Mouse (Mus musculus): ENCODE measurements at regions not wholly inside any gene's neighbourhood (a gene's known extent, or its start where the extent isn't known, plus 50 kb on each side); places are given as distances from the start of the nearest gene placed in this dataset.

- 91% methylated on average over 3 of the region's 3 CpGs for WGBS
- ATAC-seq = no peak
- no peaks in the 10 kb centered on the region for H3K4me1 ChIP-seq (ENCODE audit: insufficient read depth, low read length)
- no peak overlapping the region for H3K4me3 ChIP-seq (ENCODE audit: low read length)
- H3K9ac ChIP-seq (replicated peaks; ENCODE audit: low read length) = no peak overlapping the region
- no peaks in the 10 kb centered on the region for H3K36me3 ChIP-seq (ENCODE audit: insufficient read depth, low read length)
- no peak overlapping the region for H3K27ac ChIP-seq
- TF ChIP-seq CTCF (IDR thresholded peaks at IDR 0.05; ENCODE audit: low read depth) = no peak
- no peak for DNase-seq (ENCODE audit: low spot score)
- no peak overlapping the region for H3K4me2 ChIP-seq (ENCODE audit: low read depth, low read length)
- no peaks in the 10 kb centered on the region for H3K9me3 ChIP-seq (ENCODE audit: low read length)
- H3K27me3 ChIP-seq (ENCODE audit: insufficient read depth, low read length) = no peaks in the 10 kb centered on the region
Measured at GRCm38 (mm10) chr15:29026219-29026618, 822.7 kb downstream of the Dnah5 start.

- Histone ChIP-seq H3K9ac (replicated peaks; ENCODE audit: low read length) (no peak overlapping the region), H3K4me1 (ENCODE audit: insufficient read depth, low read length) (no peaks in the 10 kb centered on the region), H3K27ac (no peak overlapping the region), H3K36me3 (ENCODE audit: insufficient read depth, low read length) (no peaks in the 10 kb centered on the region), H3K4me2 (ENCODE audit: low read depth, low read length) (no peak overlapping the region), H3K9me3 (ENCODE audit: low read length) (no peaks in the 10 kb centered on the region), H3K27me3 (ENCODE audit: insufficient read depth, low read length) (no peaks in the 10 kb centered on the region), H3K4me3 (ENCODE audit: low read length) (no peak overlapping the region)
- TF ChIP-seq CTCF (IDR thresholded peaks at IDR 0.05; ENCODE audit: low read depth) = no peak
- WGBS = 75% methylated on average over 2 of the region's 2 CpGs
- DNase-seq (ENCODE audit: low spot score) (no peak), ATAC-seq (no peak)
Measured at GRCm38 (mm10) chr15:29038903-29039302, 835.4 kb downstream of the Dnah5 start.

GRCm38 (mm10) chr15:29051166-29051565 is 847.6 kb downstream of the Dnah5 start:
- no peak for TF ChIP-seq CTCF (IDR thresholded peaks at IDR 0.05; ENCODE audit: low read depth)
- DNase-seq (ENCODE audit: low spot score) (no peak), ATAC-seq (no peak)
- Histone ChIP-seq H3K4me3 (ENCODE audit: low read length) (no peak overlapping the region), H3K27ac (no peak overlapping the region), H3K27me3 (ENCODE audit: insufficient read depth, low read length) (no peaks in the 10 kb centered on the region), H3K9ac (replicated peaks; ENCODE audit: low read length) (no peak overlapping the region), H3K4me1 (ENCODE audit: insufficient read depth, low read length) (no peaks in the 10 kb centered on the region), H3K4me2 (ENCODE audit: low read depth, low read length) (no peak overlapping the region), H3K9me3 (ENCODE audit: low read length) (no peaks in the 10 kb centered on the region), H3K36me3 (ENCODE audit: insufficient read depth, low read length) (no peaks in the 10 kb centered on the region)
- WGBS = 91% methylated on average over 1 of the region's 1 CpGs

GRCm38 (mm10) chr15:29051787-29052186 is 848.2 kb downstream of the Dnah5 start:
- Histone ChIP-seq H3K4me2 (ENCODE audit: low read depth, low read length) (no peak overlapping the region), H3K4me3 (ENCODE audit: low read length) (no peak overlapping the region), H3K9ac (replicated peaks; ENCODE audit: low read length) (no peak overlapping the region), H3K4me1 (ENCODE audit: insufficient read depth, low read length) (no peaks in the 10 kb centered on the region), H3K36me3 (ENCODE audit: insufficient read depth, low read length) (no peaks in the 10 kb centered on the region), H3K27me3 (ENCODE audit: insufficient read depth, low read length) (no peaks in the 10 kb centered on the region), H3K27ac (no peak overlapping the region), H3K9me3 (ENCODE audit: low read length) (no peaks in the 10 kb centered on the region)
- ATAC-seq (0 out of 2 replicates have a peak, but pooled peaks have one; percentile 15), DNase-seq (ENCODE audit: low spot score) (peak; percentile 49)
- 54% methylated on average over 3 of the region's 3 CpGs for WGBS
- no peak for TF ChIP-seq CTCF (IDR thresholded peaks at IDR 0.05; ENCODE audit: low read depth)

GRCm38 (mm10) chr15:29061016-29061415 is 857.5 kb downstream of the Dnah5 start:
- Histone ChIP-seq H3K27me3 (ENCODE audit: insufficient read depth, low read length) (no peaks in the 10 kb centered on the region), H3K4me3 (ENCODE audit: low read length) (no peak overlapping the region), H3K27ac (no peak overlapping the region), H3K9ac (replicated peaks; ENCODE audit: low read length) (no peak overlapping the region), H3K4me2 (ENCODE audit: low read depth, low read length) (no peak overlapping the region), H3K36me3 (ENCODE audit: insufficient read depth, low read length) (no peaks in the 10 kb centered on the region), H3K9me3 (ENCODE audit: low read length) (no peaks in the 10 kb centered on the region), H3K4me1 (ENCODE audit: insufficient read depth, low read length) (no peaks in the 10 kb centered on the region)
- ATAC-seq = no peak
- DNase-seq (ENCODE audit: low spot score) = no peak
- no peak for TF ChIP-seq CTCF (IDR thresholded peaks at IDR 0.05; ENCODE audit: low read depth)

GRCm38 (mm10) chr15:29069066-29069465 is 865.5 kb downstream of the Dnah5 start:
- H3K27ac ChIP-seq = no peak overlapping the region
- H3K4me3 ChIP-seq (ENCODE audit: low read length) = no peak overlapping the region
- no peak for TF ChIP-seq CTCF (IDR thresholded peaks at IDR 0.05; ENCODE audit: low read depth)
- DNase-seq (ENCODE audit: low spot score) (no peak), ATAC-seq (no peak)
- H3K4me1 ChIP-seq (ENCODE audit: insufficient read depth, low read length) = no peaks in the 10 kb centered on the region
- no peaks in the 10 kb centered on the region for H3K27me3 ChIP-seq (ENCODE audit: insufficient read depth, low read length)
- H3K9ac ChIP-seq (replicated peaks; ENCODE audit: low read length) = no peak overlapping the region
- H3K36me3 ChIP-seq (ENCODE audit: insufficient read depth, low read length) = no peaks in the 10 kb centered on the region
- no peak overlapping the region for H3K4me2 ChIP-seq (ENCODE audit: low read depth, low read length)
- no peaks in the 10 kb centered on the region for H3K9me3 ChIP-seq (ENCODE audit: low read length)
- WGBS = 90% methylated on average over 1 of the region's 1 CpGs

GRCm38 (mm10) chr15:29077748-29078147 is 874.2 kb downstream of the Dnah5 start:
- H3K36me3 ChIP-seq (ENCODE audit: insufficient read depth, low read length) = no peaks in the 10 kb centered on the region
- ATAC-seq = no peak
- no peak overlapping the region for H3K4me3 ChIP-seq (ENCODE audit: low read length)
- H3K4me1 ChIP-seq (ENCODE audit: insufficient read depth, low read length) = no peaks in the 10 kb centered on the region
- no peaks in the 10 kb centered on the region for H3K27me3 ChIP-seq (ENCODE audit: insufficient read depth, low read length)
- H3K27ac ChIP-seq = no peak overlapping the region
- H3K9me3 ChIP-seq (ENCODE audit: low read length) = no peaks in the 10 kb centered on the region
- DNase-seq (ENCODE audit: low spot score) = no peak
- H3K9ac ChIP-seq (replicated peaks; ENCODE audit: low read length) = no peak overlapping the region
- no peak for TF ChIP-seq CTCF (IDR thresholded peaks at IDR 0.05; ENCODE audit: low read depth)
- no peak overlapping the region for H3K4me2 ChIP-seq (ENCODE audit: low read depth, low read length)

Measured in hindbrain, postnatal 0 days (tissue).